Mouse (Mus musculus): ENCODE measurements around the gene Olfr141. TPM values are rescaled to one million over a fixed set of nuclear protein-coding genes. Genes with fewer than 3 reads are reported as not detected.

Olfr141 gene
- not detected in 2 replicates for polyA plus RNA-seq (2012; rRNA removed; ENCODE audit: low replicate concordance)

DNA sequence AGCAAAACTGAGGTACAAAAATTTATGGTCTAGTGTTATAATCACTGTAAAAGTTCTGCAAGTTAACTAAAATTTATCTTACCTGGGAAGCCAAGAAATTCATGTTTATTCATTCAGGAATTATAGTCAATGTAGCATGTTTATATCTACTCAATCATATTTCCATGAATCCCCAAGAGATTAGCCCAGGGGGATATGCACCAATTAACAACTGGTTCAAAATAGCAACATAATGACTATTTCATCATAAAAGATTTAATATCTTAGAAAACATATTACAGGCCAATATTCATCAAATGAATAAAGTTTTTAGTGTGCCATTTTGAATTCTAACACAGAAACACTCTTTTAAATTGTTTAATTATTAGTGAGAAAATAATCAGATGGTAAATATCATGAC lies at the start of gene Olfr141:
TSS of gene Olfr141 (minus strand) at position 101 of the 400 bp plus-strand sequence.

DNA sequence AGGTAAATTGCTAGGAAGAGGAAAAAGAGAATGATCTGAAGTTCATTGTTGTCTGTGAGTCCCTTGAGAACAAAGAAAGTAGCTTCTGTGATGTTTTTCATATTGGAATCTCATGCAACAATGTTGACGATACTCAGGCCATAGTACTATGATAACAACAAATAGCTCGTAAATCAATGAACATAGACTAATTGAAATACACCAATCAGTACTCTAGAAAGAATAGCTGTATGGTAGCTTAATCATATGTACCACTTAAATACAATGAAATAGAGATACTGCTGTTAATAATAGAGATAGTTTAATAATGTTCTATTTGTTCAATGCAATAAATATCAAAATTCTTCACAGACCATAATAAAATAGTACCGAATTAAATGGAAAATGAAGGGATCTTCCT lies 41.8 kb upstream of the Olfr141 start, which contains the start of gene Olfr1095:
TSS of gene Olfr1095 (minus strand) at position 101 of the 400 bp plus-strand sequence.

DNA sequence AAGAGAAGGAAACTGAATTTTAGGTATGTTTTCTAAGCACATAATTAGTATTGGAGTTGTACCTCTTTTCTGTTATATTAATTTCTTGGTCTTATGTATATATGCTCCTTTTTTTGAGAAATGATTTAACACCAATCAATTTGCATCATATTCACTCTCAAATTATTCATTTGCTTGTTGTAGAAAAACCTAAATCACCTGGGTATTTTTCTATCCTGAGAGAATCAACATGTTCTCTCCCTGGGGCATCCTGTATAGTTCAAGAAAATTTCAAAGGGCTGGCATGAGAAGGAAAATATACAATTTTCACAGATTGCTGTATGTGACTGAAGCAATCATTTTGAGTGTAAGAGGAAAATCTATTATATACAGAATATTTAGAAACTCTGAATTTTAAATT lies 14.5 kb upstream of the Olfr141 start, which contains the start of gene Olfr1094:
TSS of gene Olfr1094 (plus strand) at position 301 of the 400 bp plus-strand sequence.

DNA sequence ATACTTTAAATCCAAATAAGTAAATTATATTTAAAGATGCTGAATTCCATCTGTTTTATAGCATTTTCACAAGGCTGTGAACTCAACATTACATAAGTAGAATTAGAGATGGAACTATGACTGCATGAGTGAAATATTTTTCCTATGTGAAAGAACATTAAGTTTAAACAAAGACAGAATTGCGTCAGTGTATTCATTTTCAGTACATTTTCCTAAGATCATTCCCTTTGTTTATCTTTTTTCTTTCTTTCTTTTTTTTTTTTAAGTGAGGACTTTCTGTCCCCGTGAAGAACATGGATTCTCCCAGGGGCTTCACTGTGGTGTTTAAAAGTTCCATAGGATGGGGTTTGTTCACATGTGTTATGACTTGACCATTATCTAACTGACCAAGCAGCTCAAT lies 27.6 kb downstream of the Olfr141 start, which contains the start of gene Olfr1093:
TSS of gene Olfr1093 (plus strand) at position 301 of the 400 bp plus-strand sequence.

DNA sequence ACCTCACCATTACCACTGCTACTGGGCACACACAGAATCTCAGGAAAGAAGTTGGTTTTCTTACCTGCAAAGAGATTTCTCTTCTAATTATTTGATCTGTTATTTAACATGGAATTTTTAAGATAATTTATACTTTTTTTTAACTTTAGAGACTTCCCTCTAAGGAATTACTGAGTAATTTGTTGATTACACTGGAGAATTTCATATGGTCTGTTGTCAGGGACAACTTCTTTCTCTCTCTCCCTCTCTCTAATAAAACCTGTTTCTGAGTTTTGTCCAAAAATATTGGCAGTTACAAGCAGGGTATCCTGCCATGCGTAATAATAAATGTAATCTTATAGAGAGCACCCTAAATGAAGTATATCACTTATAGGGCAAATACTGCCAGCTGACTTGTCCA lies 50.9 kb downstream of the Olfr141 start, which contains the start of gene Olfr1090:
TSS of gene Olfr1090 (minus strand) at position 101 of the 400 bp plus-strand sequence.

Other genes with a start within 250 kb of the Olfr141 start
- gene Olfr1082, start 211.1 kb downstream of the Olfr141 start, polyA plus RNA-seq (2012; rRNA removed; ENCODE audit: low replicate concordance) = not detected in 2 replicates
- gene Olfr1084, start 170.3 kb downstream of the Olfr141 start, polyA plus RNA-seq (2012; rRNA removed; ENCODE audit: low replicate concordance) = not detected in 2 replicates
- not detected in 2 replicates for gene Olfr1085, start 148.0 kb downstream of the Olfr141 start, polyA plus RNA-seq (2012; rRNA removed; ENCODE audit: low replicate concordance)
- gene Olfr1086, start 129.9 kb downstream of the Olfr141 start, polyA plus RNA-seq (2012; rRNA removed; ENCODE audit: low replicate concordance) = not detected in 2 replicates
- gene Olfr1087, start 111.6 kb downstream of the Olfr141 start, polyA plus RNA-seq (2012; rRNA removed; ENCODE audit: low replicate concordance) = not detected in 2 replicates
- not detected in 2 replicates for gene Olfr1089, start 76.3 kb downstream of the Olfr141 start, polyA plus RNA-seq (2012; rRNA removed; ENCODE audit: low replicate concordance)
- gene Olfr1090, start 51.0 kb downstream of the Olfr141 start, polyA plus RNA-seq (2012; rRNA removed; ENCODE audit: low replicate concordance) = not detected in 2 replicates
- not detected in 2 replicates for gene Olfr1093, start 27.5 kb downstream of the Olfr141 start, polyA plus RNA-seq (2012; rRNA removed; ENCODE audit: low replicate concordance)
- gene Olfr1094, start 14.6 kb upstream of the Olfr141 start, polyA plus RNA-seq (2012; rRNA removed; ENCODE audit: low replicate concordance) = not detected in 2 replicates
- gene Olfr1095, start 41.7 kb upstream of the Olfr141 start, polyA plus RNA-seq (2012; rRNA removed; ENCODE audit: low replicate concordance) = not detected in 2 replicates
- not detected in 2 replicates for gene Gm13723, start 64.8 kb upstream of the Olfr141 start, polyA plus RNA-seq (2012; rRNA removed; ENCODE audit: low replicate concordance)
- not detected in 2 replicates for gene Olfr1097, start 82.2 kb upstream of the Olfr141 start, polyA plus RNA-seq (2012; rRNA removed; ENCODE audit: low replicate concordance)
- not detected in 2 replicates for gene Olfr1098, start 114.5 kb upstream of the Olfr141 start, polyA plus RNA-seq (2012; rRNA removed; ENCODE audit: low replicate concordance)
- gene Olfr1099, start 150.7 kb upstream of the Olfr141 start, polyA plus RNA-seq (2012; rRNA removed; ENCODE audit: low replicate concordance) = not detected in 2 replicates
- not detected in 2 replicates for gene Olfr1100, start 169.9 kb upstream of the Olfr141 start, polyA plus RNA-seq (2012; rRNA removed; ENCODE audit: low replicate concordance)
- not detected in 2 replicates for gene Olfr1101, start 181.2 kb upstream of the Olfr141 start, polyA plus RNA-seq (2012; rRNA removed; ENCODE audit: low replicate concordance)
- not detected in 2 replicates for gene Olfr1102, start 188.4 kb upstream of the Olfr141 start, polyA plus RNA-seq (2012; rRNA removed; ENCODE audit: low replicate concordance)
- gene Olfr1104, start 217.1 kb upstream of the Olfr141 start, polyA plus RNA-seq (2012; rRNA removed; ENCODE audit: low replicate concordance) = not detected in 2 replicates
- gene Olfr1105, start 226.5 kb upstream of the Olfr141 start, polyA plus RNA-seq (2012; rRNA removed; ENCODE audit: low replicate concordance) = not detected in 2 replicates
- gene Olfr1106, start 242.3 kb upstream of the Olfr141 start, polyA plus RNA-seq (2012; rRNA removed; ENCODE audit: low replicate concordance) = not detected in 2 replicates